Mouse (Mus musculus): ENCODE results near the gene Bet1l. TPM values are rescaled to one million over a fixed set of nuclear protein-coding genes. Genes with fewer than 3 reads are reported as not detected.
A peak's percentile ranks its signal among the peaks of the same experiment; 100 is the strongest.

Gene Bet1l
- total RNA-seq, 2 experiments from 2014 or later, result 24.6 to 24.8 TPM

DNA sequence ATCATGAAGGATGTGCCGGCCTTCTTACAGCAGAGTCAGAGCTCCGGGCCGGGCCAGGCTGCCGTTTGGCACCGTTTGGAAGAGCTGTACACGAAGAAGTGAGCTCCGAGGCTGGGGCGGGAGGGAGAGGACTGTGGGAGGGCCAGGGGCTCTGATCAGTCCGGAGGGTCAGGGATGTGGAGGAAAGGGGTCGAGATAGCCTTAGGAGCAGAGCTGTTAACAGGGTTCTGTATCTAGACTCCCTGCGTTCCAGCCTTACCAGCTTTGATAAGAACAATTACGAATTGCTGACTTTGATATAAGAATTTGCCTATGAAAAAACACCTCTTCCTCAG lies 25.1 kb upstream of the Bet1l start:
- no peak for DNase-seq (ENCODE audit: extremely low spot score in 1 of 2, low spot score in 2 of 2)
- Histone ChIP-seq H3K4me3 (peak overlapping the region; percentile 85), H3K27ac (peak overlapping the region; percentile 95)
- intact Hi-C loops (cut with DNase I), result loop anchor here (1.0 to 5.0 kb wide), 2 partner anchors 25 to 35 kb away; partner anchors contain the start of genes Bet1l, Odf3 and Scgb1c1
- TF ChIP-seq CTCF (IDR thresholded peaks at IDR 0.05), result no peak

DNA sequence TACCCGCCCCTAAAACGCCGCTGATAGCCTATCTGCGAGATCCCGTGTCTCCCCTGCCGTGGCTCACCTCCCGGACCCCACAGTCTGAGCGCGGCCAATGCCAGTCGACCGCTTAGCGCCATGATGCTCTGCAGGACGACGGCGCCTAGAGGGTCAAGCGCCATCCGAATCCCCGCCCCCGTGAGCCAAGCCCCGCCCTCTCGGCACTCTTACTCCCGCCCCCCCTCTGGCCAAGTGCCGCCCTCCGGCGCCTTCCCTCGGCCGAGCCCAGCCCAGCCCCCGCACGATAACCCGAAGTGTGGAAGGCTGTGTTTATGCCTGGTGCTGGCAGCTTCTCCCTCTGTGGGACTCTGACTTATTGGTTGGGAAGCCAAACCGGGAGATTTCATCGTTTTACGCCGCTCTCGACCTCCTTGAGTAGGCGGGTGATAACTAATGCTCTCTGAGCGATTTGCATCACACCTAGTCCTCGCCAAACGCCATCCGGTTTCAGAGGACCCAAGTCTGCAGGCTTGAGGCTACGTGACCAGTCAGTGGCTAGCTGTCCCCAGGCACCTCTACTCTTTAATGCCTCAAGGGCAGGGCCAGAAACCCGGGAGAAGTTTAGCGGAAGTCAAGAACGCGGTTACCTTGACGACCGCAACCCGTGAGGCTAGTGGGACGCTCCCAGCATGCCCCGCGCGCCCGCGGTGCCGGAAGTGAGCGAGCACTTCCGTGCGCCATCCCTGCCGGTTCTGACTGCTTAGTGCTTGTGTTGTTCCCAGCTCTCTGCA lies 24.5 kb upstream of the Bet1l start, which contains the start of the genes Psmd13 and Sirt3:
TSS of gene Psmd13 (plus strand) at position 273 of the 773 bp plus-strand sequence.
TSS of gene Sirt3 (minus strand) at position 614 of the 773 bp plus-strand sequence.
- no peak for TF ChIP-seq CTCF (IDR thresholded peaks at IDR 0.05)
- Histone ChIP-seq H3K4me3 (peak within 1 kb of the TSS; percentile 85), H3K27ac (peak within 1 kb of the TSS; percentile 95)
- intact Hi-C loops (cut with DNase I), result loop anchor here (1.0 to 5.0 kb wide), 2 partner anchors 25 to 35 kb away; partner anchors contain the start of genes Bet1l, Odf3 and Scgb1c1
- peak; percentile 94 for DNase-seq (ENCODE audit: extremely low spot score in 1 of 2, low spot score in 2 of 2)

DNA sequence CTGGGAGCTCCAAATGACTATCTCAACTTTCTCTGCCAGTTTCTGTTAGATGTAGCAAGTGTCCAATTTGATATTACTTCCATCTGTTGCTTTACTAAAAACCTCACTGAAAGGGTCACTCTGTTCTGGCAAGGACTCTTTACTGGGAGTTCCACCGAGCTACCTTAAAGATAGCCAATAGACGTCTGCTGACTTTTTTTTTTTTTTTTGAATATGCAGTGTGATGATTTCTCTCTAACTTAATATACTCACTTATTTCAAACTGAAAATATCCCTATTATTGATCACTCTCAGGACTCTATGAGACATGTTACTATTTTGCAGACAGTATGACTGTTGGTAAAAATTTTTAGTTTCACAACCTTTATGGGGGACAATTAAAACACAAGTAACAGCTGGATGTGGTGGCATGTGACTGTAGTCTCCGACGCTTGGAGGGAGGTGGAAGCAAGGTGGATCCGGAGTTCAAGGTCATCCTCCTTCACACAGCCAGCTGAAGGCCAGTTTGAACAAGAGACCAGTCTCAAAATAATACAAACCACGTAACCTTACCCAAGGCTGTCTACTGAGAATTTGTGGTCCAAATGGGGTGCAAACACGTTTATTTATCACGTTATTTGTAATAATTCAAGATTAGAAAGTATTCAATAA lies 23.6 kb upstream of the Bet1l start:
- H3K27ac ChIP-seq, result peak overlapping the region; percentile 95
- DNase-seq (ENCODE audit: extremely low spot score in 1 of 2, low spot score in 2 of 2), result no peak
- peak overlapping the region; percentile 85 for H3K4me3 ChIP-seq
- no peak for TF ChIP-seq CTCF (IDR thresholded peaks at IDR 0.05)
- intact Hi-C loops (cut with DNase I), result loop anchor here (5.0 kb wide), 1 partner anchor 34 kb away; the partner anchor contains the start of genes Odf3 and Scgb1c1

DNA sequence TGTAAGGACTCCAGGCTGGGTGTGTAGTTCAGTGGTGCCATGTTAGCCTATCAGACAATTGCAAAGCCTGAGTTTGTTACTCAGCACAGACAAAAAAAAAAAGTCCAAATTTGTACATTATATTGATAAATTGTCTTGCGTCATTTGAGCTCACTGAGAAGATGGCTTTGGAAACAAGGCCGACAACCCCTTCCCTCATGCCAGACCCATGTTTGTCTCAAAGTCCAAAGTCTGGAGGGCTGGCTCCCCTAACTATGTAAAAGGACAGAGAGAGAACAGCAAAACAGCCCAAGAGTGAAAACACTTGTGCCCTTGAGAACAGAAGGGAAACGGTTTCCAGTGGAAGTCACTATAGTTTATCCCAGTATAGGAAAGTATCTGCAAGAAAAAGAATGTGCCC lies 23.0 kb upstream of the Bet1l start:
- intact Hi-C loops (cut with DNase I), result loop anchor here (5.0 kb wide), 1 partner anchor 33 kb away; the partner anchor contains the start of genes Odf3 and Scgb1c1
- no peak for DNase-seq (ENCODE audit: extremely low spot score in 1 of 2, low spot score in 2 of 2)
- Histone ChIP-seq H3K4me3 (peak overlapping the region; percentile 85; the same call in 1 of the 2 replicates), H3K27ac (no peak overlapping the region)
- no peak for TF ChIP-seq CTCF (IDR thresholded peaks at IDR 0.05)

DNA sequence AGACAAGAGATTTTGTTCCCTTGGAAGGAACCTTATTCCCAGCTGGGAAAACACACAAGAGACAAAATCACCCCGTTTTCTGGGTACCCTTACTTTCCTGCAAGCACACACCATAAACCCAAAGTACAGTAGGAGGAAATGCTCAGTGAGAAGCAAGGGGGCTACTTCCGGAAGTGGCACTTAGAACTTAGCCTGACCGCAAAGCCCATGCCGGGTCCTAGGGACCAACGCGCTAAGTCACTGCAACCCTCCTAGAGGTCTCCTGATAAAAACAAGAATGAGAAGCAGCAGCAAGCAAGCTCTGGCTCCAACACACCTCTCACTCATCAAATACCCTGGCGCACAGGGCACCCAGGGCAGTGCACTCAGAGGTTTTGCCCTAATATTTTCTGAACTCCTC lies 22.0 kb upstream of the Bet1l start:
- Histone ChIP-seq H3K4me3 (no peak overlapping the region), H3K27ac (no peak overlapping the region)
- no peak for DNase-seq (ENCODE audit: extremely low spot score in 1 of 2, low spot score in 2 of 2)
- intact Hi-C loops (cut with DNase I), result no loop called here
- no peak for TF ChIP-seq CTCF (IDR thresholded peaks at IDR 0.05)

DNA sequence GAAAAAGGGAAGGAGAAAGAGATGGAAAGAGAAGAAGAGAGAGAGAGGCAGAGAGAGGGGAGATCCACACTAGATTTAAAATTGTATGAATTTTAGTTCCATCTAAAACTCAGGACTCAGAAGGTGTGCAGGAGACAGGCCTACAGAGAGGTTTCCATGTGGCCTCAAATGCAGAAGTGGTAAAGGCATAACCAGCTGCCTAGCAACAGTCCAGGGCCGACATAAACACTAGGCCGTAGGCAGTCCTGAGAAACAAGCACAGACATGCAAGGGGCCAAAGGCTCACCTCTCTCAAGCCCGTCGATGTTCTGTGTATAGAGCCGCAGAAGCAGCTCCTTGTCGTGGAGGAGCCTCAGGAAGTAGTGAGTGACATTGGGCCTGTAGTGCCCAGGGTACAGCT lies 20.0 kb upstream of the Bet1l start:
- TF ChIP-seq CTCF (IDR thresholded peaks at IDR 0.05), result no peak
- intact Hi-C loops (cut with DNase I), result no loop called here
- no peak for DNase-seq (ENCODE audit: extremely low spot score in 1 of 2, low spot score in 2 of 2)

DNA sequence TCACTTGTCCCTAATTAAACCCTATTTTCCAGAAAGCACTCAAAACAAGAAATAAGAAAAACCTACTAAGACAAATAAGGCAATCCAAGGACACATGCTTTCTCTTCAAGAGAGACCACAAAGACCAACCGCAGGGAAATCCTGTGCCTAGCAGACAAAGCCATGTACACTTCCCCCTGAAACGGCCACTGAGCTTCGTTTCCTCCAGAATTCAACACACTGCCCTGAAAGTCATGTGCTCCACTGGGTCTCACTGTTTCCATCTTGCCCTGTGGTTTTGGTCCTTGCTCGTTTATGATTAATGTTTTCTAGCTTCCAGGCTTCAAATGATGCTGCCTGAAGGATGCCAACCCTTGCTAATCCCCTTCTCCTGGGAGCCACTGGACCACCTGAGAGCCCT lies 16.8 kb upstream of the Bet1l start:
- DNase-seq (ENCODE audit: extremely low spot score in 1 of 2, low spot score in 2 of 2), result no peak

More for the DNA sequence above, 20.0 kb upstream of the Bet1l start:
- Histone ChIP-seq H3K27ac (no peak overlapping the region), H3K4me3 (no peak overlapping the region)

DNA sequence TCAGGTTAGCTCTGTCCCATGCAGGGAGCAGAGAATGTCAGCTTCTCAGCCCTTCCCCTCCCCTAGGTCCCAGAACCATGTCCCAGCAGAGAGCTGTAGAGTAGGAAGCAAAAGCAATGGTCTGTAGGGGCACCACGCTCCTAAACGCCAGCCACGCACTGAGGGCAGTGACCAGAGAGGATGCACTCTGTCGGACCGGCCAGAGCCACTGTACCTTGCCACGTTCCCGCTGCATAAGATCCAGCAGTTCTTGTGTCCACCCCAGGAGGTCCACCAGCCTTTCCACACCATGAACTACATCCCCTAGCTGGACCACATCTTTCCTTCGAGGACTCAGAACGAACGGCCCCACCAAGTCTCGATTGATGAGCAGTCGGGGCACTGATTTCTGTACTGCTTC lies 7.4 kb upstream of the Bet1l start:
- no peak overlapping the region for H3K27ac ChIP-seq
- TF ChIP-seq CTCF (IDR thresholded peaks at IDR 0.05), result no peak
- intact Hi-C loops (cut with DNase I), result no loop called here
- DNase-seq (ENCODE audit: extremely low spot score in 1 of 2, low spot score in 2 of 2), result no peak
- H3K4me3 ChIP-seq, result no peak overlapping the region

More for the DNA sequence above, 16.8 kb upstream of the Bet1l start:
- Histone ChIP-seq H3K27ac (no peak overlapping the region), H3K4me3 (no peak overlapping the region)
- no peak for TF ChIP-seq CTCF (IDR thresholded peaks at IDR 0.05)
- intact Hi-C loops (cut with DNase I), result no loop called here

DNA sequence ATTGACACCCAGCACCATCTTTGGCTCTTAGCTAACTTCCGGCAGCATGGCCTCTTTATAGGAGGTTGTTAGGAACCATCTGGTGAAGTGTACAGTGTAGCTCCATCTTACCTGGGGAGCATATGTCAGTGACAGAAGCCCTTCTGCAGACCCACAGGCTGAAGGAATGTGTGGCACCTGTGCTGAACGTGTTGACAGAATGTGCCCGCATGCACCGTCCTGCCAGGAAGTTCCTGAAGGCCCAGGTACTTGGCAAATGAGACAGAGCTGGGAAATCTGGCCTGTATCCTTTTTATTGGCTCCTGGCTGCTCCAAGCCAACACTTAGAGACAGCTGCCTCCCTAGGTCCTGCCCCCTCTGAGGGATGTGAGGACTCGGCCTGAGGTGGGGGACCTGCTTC lies 3.4 kb upstream of the Bet1l start:
- Histone ChIP-seq H3K4me3 (no peak overlapping the region), H3K27ac (no peak overlapping the region)
- intact Hi-C loops (cut with DNase I), result no loop called here
- DNase-seq (ENCODE audit: extremely low spot score in 1 of 2, low spot score in 2 of 2), result no peak
- TF ChIP-seq CTCF (IDR thresholded peaks at IDR 0.05), result no peak

DNA sequence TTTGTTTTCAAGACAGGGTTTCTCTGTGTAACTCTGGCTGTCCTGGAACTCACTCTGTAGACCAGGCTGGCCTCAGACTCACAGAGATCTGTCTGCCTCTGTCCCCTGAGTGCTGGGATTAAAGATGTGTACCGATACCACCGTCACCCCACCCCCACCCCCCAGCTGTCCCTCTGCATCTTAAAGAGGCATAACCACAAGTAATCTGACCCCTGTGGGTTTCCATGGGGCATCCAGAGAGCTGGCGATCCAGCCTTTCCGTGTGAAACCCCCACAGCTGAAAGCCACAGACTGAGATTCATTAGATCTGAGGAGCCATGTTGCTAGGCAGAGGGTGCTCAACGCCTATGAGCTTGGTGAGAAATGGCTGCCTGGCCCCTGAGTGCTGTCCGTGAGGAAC lies 2.6 kb upstream of the Bet1l start:
- Histone ChIP-seq H3K4me3 (no peak overlapping the region; the same call in 1 of the 2 replicates), H3K27ac (no peak overlapping the region)
- DNase-seq (ENCODE audit: extremely low spot score in 1 of 2, low spot score in 2 of 2), result no peak
- no peak for TF ChIP-seq CTCF (IDR thresholded peaks at IDR 0.05)
- intact Hi-C loops (cut with DNase I), result loop anchor here (5.0 kb wide), 1 partner anchor 312 kb away; the partner anchor contains the start of gene Rnh1

DNA sequence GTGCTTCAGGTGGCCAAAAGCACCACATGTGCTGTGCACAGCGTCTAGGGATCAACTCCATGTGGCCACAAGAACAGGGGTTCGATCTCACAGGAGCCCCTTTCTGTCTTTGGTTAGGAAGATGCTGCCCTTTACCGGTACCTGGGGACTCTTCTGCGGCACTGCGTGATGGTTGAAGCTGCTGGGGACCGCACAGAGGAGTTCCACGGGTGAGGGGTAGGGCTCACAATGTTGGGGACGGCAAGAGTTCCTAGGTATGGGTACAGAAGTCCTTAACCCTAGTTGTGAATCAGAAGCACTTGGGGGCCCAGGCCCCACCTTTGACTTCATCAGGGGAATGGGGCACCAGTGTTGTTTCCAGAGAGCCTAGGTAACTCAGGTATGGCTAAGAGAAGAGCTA lies 1.4 kb upstream of the Bet1l start:
- no peak for TF ChIP-seq CTCF (IDR thresholded peaks at IDR 0.05)
- intact Hi-C loops (cut with DNase I), result loop anchor here (5.0 kb wide), 1 partner anchor 314 kb away; the partner anchor contains the start of gene Rnh1
- Histone ChIP-seq H3K4me3 (peak overlapping the region; percentile 75), H3K27ac (no peak overlapping the region)
- DNase-seq (ENCODE audit: extremely low spot score in 1 of 2, low spot score in 2 of 2), result no peak

Measured in left cerebral cortex, adult 2 months (tissue).